ENCODE assay signal across 23 mouse cellular contexts in the genomic region with DNA sequence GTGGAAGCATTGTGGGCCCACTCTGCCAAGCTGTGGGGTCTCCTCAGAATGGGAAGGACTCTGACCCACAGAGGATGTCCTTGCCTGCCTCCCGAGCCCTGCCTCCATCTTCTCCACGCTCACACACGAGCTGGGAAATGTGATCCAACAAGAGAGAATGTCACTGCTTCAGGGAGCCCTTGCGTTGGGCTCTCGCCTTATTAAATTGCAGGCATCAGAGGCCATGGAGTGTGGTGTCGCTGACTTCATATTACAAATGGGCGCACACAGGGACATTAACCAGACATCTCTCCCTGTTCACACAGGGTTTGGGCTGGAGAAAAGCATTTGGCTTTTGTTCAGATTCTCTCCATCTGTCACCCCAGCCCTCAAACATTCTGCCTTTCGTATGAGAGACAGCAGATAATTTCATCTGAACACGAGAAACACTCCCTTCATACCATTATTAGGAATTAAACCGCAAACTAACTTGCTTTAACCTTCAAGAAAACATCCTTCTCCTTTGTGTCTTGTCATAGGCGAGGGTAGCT.
DNase-seq lines count a peak whose midpoint lies in the region; ATAC-seq lines count a peak whose summit lies in the region.
"Had no signal": no experiment of that assay in that cellular context is flagged by ENCODE, and none has a peak within 500 bp of the region (broad histone marks: within the 10 kb centered on the region; RNA-seq: fewer than 3 reads in every experiment).

No protein-coding gene starts in this region.

- no peak overlapping the region for H3K27ac ChIP-seq in forebrain, embryonic 14.5 days (ENCODE audit: low read depth, low read length)
- no peak overlapping the region for H3K27ac ChIP-seq in forebrain, embryonic 11.5 days (ENCODE audit: low read depth, low read length)
- H3K27ac ChIP-seq: embryonic facial prominence, embryonic 13.5 days; left cerebral cortex, adult 2 months; limb, embryonic 10.5 days; midbrain, embryonic 15.5 days had no signal

- 77% methylated on average over 11 of the region's 11 CpGs for WGBS in forebrain, embryonic 14.5 days
- WGBS in forebrain, embryonic 11.5 days, result 85% methylated on average over 11 of the region's 11 CpGs

- H3K36me3 ChIP-seq in forebrain, embryonic 14.5 days (ENCODE audit: control insufficient read depth, insufficient read depth, low read length), result no peaks in the 10 kb centered on the region
- H3K36me3 ChIP-seq in forebrain, embryonic 11.5 days (ENCODE audit: control insufficient read depth, insufficient read depth, low read length), result no peaks in the 10 kb centered on the region
- H3K36me3 ChIP-seq: embryonic facial prominence, embryonic 13.5 days; limb, embryonic 10.5 days; midbrain, embryonic 15.5 days had no signal

- DNase-seq in forebrain, embryonic 14.5 days (ENCODE audit: low spot score), result peak; percentile 34
- DNase-seq in forebrain, embryonic 11.5 days (ENCODE audit: low spot score), result no peak
- peak; percentile 78 for DNase-seq in brain, adult 2 months (ENCODE audit: low read depth, low spot score)
- DNase-seq in cerebellum, adult 8-10 months, result peak; percentile 3
- DNase-seq in layer of hippocampus, adult 18-20 months (ENCODE audit: low spot score in 2 of 2), result peak; percentile 70 to 86
- no peak for DNase-seq in heart, adult 8-10 months (ENCODE audit: low spot score)
- no peak for DNase-seq in kidney, adult 18-20 months
- no peak for DNase-seq in embryo, embryonic 9.5 days (ENCODE audit: extremely low spot score)
- DNase-seq: adrenal gland, postnatal 10 days; gastrocnemius, postnatal 25 days; kidney, adult 2 months; kidney, postnatal 36 days; liver, postnatal 0 days; lung, postnatal 14 days; spleen, adult 18-20 months; thymus, adult 2 months had no signal

- no peak for ATAC-seq in forebrain, embryonic 14.5 days
- no peak for ATAC-seq in forebrain, embryonic 11.5 days (replicated peaks; ENCODE audit: low FRiP score)
- ATAC-seq: activated CD4-positive, CD25-positive, alpha-beta regulatory T cell, adult 4 months; CD4-positive, CD25-positive, alpha-beta regulatory T cell, adult 4 months; liver, postnatal 0 days; midbrain, embryonic 15.5 days had no signal

- no peak overlapping the region for H3K4me2 ChIP-seq in forebrain, embryonic 14.5 days (ENCODE audit: low read length)
- H3K4me2 ChIP-seq in forebrain, embryonic 11.5 days (ENCODE audit: low read depth, low read length, severe bottlenecking), result no peak overlapping the region
- H3K4me2 ChIP-seq: embryonic facial prominence, embryonic 13.5 days; midbrain, embryonic 15.5 days had no signal

- H3K27me3 ChIP-seq in forebrain, embryonic 14.5 days (replicated peaks; ENCODE audit: control insufficient read depth, insufficient read depth, low read length), result no peaks in the 10 kb centered on the region
- H3K27me3 ChIP-seq in forebrain, embryonic 11.5 days (ENCODE audit: control insufficient read depth, insufficient read depth, low read length), result no peaks in the 10 kb centered on the region
- H3K27me3 ChIP-seq: embryonic facial prominence, embryonic 13.5 days; midbrain, embryonic 15.5 days had no signal

- H3K4me1 ChIP-seq in forebrain, embryonic 14.5 days (ENCODE audit: control insufficient read depth, insufficient read depth, low read length), result 0 out of 2 replicates have a peak, but pooled peaks cover 4% of the 10 kb centered on the region
- no peaks in the 10 kb centered on the region for H3K4me1 ChIP-seq in forebrain, embryonic 11.5 days (replicated peaks; ENCODE audit: control insufficient read depth, insufficient read depth, low read length)
- H3K4me1 ChIP-seq: midbrain, embryonic 15.5 days had no signal

- no peak overlapping the region for H3K9ac ChIP-seq in forebrain, embryonic 14.5 days (ENCODE audit: low read length)
- no peak overlapping the region for H3K9ac ChIP-seq in forebrain, embryonic 11.5 days (ENCODE audit: low read length)
- H3K9ac ChIP-seq: embryonic facial prominence, embryonic 13.5 days; liver, postnatal 0 days; midbrain, embryonic 15.5 days had no signal

- no peaks in the 10 kb centered on the region for H3K9me3 ChIP-seq in forebrain, embryonic 14.5 days (replicated peaks; ENCODE audit: control insufficient read depth, low read length)
- H3K9me3 ChIP-seq in forebrain, embryonic 11.5 days (ENCODE audit: control insufficient read depth, low read length), result no peaks in the 10 kb centered on the region
- H3K9me3 ChIP-seq: embryonic facial prominence, embryonic 13.5 days; limb, embryonic 10.5 days; midbrain, embryonic 15.5 days had no signal

- no peak overlapping the region for H3K4me3 ChIP-seq in forebrain, embryonic 14.5 days (ENCODE audit: low read depth, low read length)
- no peak overlapping the region for H3K4me3 ChIP-seq in forebrain, embryonic 11.5 days (ENCODE audit: low read depth, low read length)
- H3K4me3 ChIP-seq: embryonic facial prominence, embryonic 13.5 days; left cerebral cortex, adult 2 months; limb, embryonic 10.5 days; midbrain, embryonic 15.5 days; myocyte had no signal

Comparison
In these comparisons a context has a peak if more than half of its experiments do, and no peak if none do; other contexts are left out.
1. DNase-seq: peak in forebrain, embryonic 14.5 days (single experiment), brain, adult 2 months (single experiment), cerebellum, adult 8-10 months (single experiment) and layer of hippocampus, adult 18-20 months (2 of 2); none in forebrain, embryonic 11.5 days (single experiment), heart, adult 8-10 months (single experiment), kidney, adult 18-20 months (single experiment) and embryo, embryonic 9.5 days (single experiment).